Comparison of ENCODE assay signal across 9 mouse cellular contexts in genomic region chr3:123112781-123113180, GRCm38 (mm10).
"Had no signal": no experiment of that assay in that cellular context is flagged by ENCODE, and none has a peak within 500 bp of the region (broad histone marks: within the 10 kb centered on the region; RNA-seq: fewer than 3 reads in every experiment).

No protein-coding gene starts in this region.

- H3K4me2 ChIP-seq: limb, embryonic 13.5 days; neural tube, embryonic 12.5 days had no signal

- H3K27me3 ChIP-seq: limb, embryonic 13.5 days; neural tube, embryonic 12.5 days had no signal

- H3K27ac ChIP-seq: limb, embryonic 13.5 days; liver, embryonic 14.5 days; neural tube, embryonic 12.5 days had no signal

- H3K4me3 ChIP-seq: limb, embryonic 13.5 days; neural tube, embryonic 12.5 days had no signal

- H3K4me1 ChIP-seq: neural tube, embryonic 12.5 days had no signal

- H3K36me3 ChIP-seq: neural tube, embryonic 12.5 days had no signal

- H3K9ac ChIP-seq: limb, embryonic 13.5 days; liver, embryonic 14.5 days; neural tube, embryonic 12.5 days had no signal

- DNase-seq: kidney, postnatal 14 days; left cerebral cortex, postnatal 4 days; lung, adult 18-20 months; lung, postnatal 36 days; midbrain, embryonic 14.5 days; thymus, postnatal 36 days had no signal

- H3K9me3 ChIP-seq: limb, embryonic 13.5 days; neural tube, embryonic 12.5 days had no signal
